Mouse (Mus musculus) embryonic facial prominence, embryonic 12.5 days (tissue): ENCODE data around the gene Banp. TPM values are rescaled to one million over a fixed set of nuclear protein-coding genes. Genes with fewer than 3 reads are reported as not detected.

Experiments used
- ATAC-seq: fragments of 200-750 bp; cut with Nextera tagmentation; 2 replicates; pipeline ENCODE4 v1.8.0; 2017; ENCODE audit not compliant: insufficient number of reproducible peaks, insufficient read depth, low FRiP score, low TSS enrichment
- H3K27ac ChIP-seq: fragments of 300-500 bp; sonication (generic); 2 replicates; pipeline ENCODE4 v1.5.1; 2016; ENCODE audit warnings: mild to moderate bottlenecking
- H3K27me3 ChIP-seq: fragments of 300-500 bp; sonication (generic); 2 replicates; pipeline ENCODE4 v1.6.1; 2016; ENCODE audit warnings: mild to moderate bottlenecking, moderate library complexity
- H3K36me3 ChIP-seq: fragments of 300-500 bp; sonication (generic); 2 replicates; pipeline ENCODE4 v1.6.1; 2016; ENCODE audit warnings: mild to moderate bottlenecking
- H3K4me1 ChIP-seq: fragments of 300-500 bp; sonication (generic); 2 replicates; pipeline ENCODE4 v1.6.1; 2016
- H3K4me2 ChIP-seq: fragments of 300-500 bp; sonication (generic); replicated peaks from 2 replicates; pipeline ENCODE4 v1.6.1; 2016; ENCODE audit warnings: mild to moderate bottlenecking, moderate library complexity
- H3K4me3 ChIP-seq: fragments of 300-500 bp; sonication (generic); 2 replicates; pipeline ENCODE4 v1.5.1; 2016; ENCODE audit warnings: mild to moderate bottlenecking
- H3K9ac ChIP-seq: fragments of 300-500 bp; sonication (generic); 2 replicates; pipeline ENCODE4 v1.6.1; 2016; ENCODE audit warnings: mild to moderate bottlenecking, moderate library complexity
- H3K9me3 ChIP-seq: fragments of 300-500 bp; sonication (generic); 2 replicates; pipeline ENCODE4 v1.6.1; 2016; ENCODE audit warnings: mild to moderate bottlenecking, moderate library complexity
- WGBS: fragments of 180-500 bp; shearing (Covaris S2); methylation state at CpG from one replicate; pipeline ENCODE4 v1.1.7; 2016; 5-methylcytosine and 5-hydroxymethylcytosine counted together
- polyA plus RNA-seq: library from polyadenylated mRNA; unstranded; fragments of >200 nt; fragmentation: Nextera tagmentation; extraction: Ambion mirVana; gene quantifications from 2 replicates; pipeline ENCODE4 v1.2.1, GENCODE M21; 2016

The Banp gene
- polyA plus RNA-seq, 1 experiment from 2014 or later, result 46.0 TPM

DNA sequence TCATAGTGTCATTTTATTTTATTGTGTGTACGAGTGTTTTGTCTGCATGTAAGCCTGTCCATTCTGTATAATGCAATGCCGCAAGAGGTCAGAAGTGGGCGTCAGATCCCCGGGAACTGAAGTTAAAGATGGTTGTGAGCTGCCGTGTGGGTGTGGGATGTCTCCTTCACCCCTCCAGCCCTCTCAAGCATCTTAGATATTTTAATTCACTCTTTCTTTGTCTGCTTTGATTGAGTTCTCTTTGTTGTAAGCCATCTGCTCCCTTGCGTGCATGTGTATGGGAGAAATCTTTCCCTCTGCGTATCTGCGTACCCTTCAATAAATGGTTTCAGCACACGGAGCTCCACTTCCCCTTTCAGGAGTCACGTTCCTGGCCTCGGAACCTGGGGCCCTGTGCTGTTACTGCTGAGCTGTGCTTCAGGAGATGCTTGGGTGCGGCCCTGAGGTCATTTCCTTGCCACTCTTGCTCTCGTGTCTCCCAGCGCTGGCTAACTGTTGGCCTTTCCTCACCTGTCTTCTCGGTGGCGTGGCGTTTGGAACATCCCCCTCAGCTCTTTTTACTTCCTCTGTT lies 22.0 kb downstream of the Banp start:
- ATAC-seq, result no peak
- H3K4me1 ChIP-seq, result peaks cover 19% of the 10 kb centered on the region
- H3K9ac ChIP-seq, result no peak overlapping the region
- H3K27me3 ChIP-seq, result no peaks in the 10 kb centered on the region
- no peaks in the 10 kb centered on the region for H3K9me3 ChIP-seq
- peak overlapping the region; percentile 6; the same call in 1 of the 2 replicates for H3K27ac ChIP-seq
- 81% methylated on average over 17 of the region's 17 CpGs for WGBS
- no peak overlapping the region for H3K4me3 ChIP-seq
- H3K36me3 ChIP-seq, result peaks cover 28% of the 10 kb centered on the region
- H3K4me2 ChIP-seq, result no peak overlapping the region

DNA sequence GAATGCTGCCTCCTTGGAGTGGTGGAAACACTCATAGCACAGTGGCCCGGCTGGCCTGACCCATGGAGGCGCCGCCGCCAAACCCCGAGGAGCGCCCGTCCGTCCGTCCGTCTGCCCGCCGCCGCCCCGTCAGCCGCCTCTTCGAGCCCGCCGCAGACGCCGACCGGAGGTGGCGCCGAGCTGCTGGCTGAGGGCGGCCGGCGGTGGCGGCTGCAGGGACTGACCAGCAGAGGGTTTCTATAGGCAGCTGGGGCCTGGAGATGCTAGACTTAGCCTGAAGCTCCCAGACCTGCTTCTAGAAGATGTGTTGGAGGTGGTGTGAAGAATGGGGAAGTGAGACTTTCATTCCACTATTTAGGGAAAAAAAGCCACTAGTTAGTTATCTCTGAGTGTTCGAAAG lies 24.4 kb downstream of the Banp start:
- ATAC-seq, result no peak
- Histone ChIP-seq H3K27ac (no peak overlapping the region), H3K36me3 (peaks cover 46% of the 10 kb centered on the region), H3K9me3 (no peaks in the 10 kb centered on the region), H3K4me1 (no peaks in the 10 kb centered on the region), H3K4me2 (no peak overlapping the region), H3K4me3 (no peak overlapping the region), H3K27me3 (no peaks in the 10 kb centered on the region), H3K9ac (no peak overlapping the region)
- 93% methylated on average over 28 of the region's 28 CpGs for WGBS

DNA sequence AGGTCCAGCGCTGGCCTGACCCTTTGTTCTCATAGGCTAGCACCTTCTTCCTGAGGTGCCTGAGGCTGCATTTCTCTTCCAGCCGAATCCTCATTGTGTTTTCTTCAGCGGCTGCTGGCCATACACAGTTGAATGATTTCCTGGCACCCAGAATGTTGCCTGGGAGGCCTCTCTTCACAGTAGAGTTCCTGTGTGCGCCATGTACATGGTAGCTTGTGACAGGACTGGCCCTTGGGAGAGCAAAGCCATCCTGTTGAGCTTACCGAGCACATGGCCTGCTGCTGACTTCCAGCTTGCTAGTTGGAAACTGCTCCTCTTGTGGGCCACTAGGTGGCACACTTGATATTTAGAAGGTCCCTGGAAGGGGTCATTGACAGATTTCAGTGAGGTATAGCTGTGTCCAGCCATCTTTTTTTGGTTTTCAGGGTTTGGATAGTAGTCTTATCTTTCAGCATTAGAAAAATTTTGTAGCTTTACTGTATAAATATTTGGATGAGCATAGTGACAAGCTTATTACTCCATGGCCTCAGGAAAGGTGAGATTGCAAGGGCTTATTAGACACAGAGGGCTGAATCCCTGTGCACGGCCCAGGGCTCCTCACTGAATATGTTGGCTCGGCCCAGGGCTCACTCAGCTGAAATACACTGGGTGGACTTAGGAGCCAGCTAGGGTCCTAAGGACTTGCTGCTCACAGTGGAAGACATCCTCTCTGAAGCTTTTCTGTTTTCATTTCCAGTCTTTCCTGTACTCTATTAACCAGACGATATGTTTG lies 28.5 kb downstream of the Banp start:
- Histone ChIP-seq H3K4me1 (no peaks in the 10 kb centered on the region), H3K27me3 (no peaks in the 10 kb centered on the region), H3K27ac (no peak overlapping the region), H3K4me3 (no peak overlapping the region), H3K9me3 (no peaks in the 10 kb centered on the region), H3K9ac (no peak overlapping the region), H3K36me3 (peaks cover 82% of the 10 kb centered on the region), H3K4me2 (no peak overlapping the region)
- WGBS, result 58% methylated on average over 8 of the region's 8 CpGs
- no peak for ATAC-seq

DNA sequence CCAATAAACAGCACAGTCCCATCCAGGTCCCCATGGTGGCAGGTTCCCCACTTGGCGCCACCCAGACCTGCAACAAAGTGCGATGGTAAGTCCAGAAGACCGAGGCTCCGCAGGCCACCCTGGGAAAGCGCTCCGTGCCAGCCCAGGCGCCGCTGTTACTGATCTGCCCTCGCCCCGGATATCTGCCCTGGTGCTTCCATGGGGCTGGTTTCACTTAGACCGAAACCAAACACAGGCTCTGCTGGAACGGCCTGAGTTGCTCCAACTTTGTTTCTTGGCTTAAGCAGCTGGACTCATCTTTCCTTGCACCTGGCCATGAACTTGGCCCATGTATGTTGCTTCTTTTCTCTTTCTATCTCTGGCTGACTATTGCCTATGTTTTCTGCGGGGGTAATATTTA lies 29.1 kb downstream of the Banp start:
- H3K9ac ChIP-seq, result no peak overlapping the region
- 88% methylated on average over 13 of the region's 13 CpGs for WGBS
- H3K9me3 ChIP-seq, result no peaks in the 10 kb centered on the region
- no peaks in the 10 kb centered on the region for H3K27me3 ChIP-seq
- H3K36me3 ChIP-seq, result peaks cover 89% of the 10 kb centered on the region
- H3K4me3 ChIP-seq, result no peak overlapping the region
- H3K4me2 ChIP-seq, result no peak overlapping the region
- no peak for ATAC-seq
- H3K4me1 ChIP-seq, result no peaks in the 10 kb centered on the region
- H3K27ac ChIP-seq, result no peak overlapping the region

DNA sequence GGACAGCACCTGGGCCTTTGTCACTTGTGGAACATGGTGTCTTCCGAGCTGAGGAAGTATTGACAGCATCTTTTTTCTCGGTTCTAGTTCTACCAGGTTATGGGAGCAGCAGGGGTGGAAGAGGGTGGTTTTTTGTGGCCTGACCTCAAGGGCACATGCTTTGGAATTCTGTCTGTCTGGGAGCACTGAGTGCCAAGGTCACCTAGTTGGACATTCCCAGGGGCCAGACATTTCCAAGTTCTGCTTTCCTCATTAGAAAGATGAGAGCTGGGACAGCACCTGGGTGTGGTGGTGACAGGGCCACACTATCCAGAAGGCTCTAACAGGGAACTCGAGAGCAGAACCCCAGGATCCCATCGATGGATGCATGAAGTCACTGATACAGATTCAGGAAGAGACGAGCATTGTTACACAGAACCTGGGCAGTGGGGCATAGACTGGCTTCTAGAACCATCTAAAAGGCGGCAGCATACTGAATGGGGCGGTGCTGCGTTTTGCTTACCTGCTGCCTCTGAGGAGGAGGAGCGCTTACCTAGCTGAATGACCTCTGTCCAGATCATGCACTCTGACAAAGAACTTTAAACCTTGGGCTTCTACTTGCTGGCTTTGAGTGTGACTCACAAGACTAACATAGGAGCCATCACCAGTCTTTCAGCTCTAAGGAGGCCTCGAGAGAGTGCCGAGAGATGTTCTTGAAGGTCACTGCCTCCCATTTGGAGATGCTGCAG lies 31.4 kb downstream of the Banp start:
- Histone ChIP-seq H3K36me3 (peaks cover 79% of the 10 kb centered on the region), H3K9ac (no peak overlapping the region), H3K4me1 (no peaks in the 10 kb centered on the region), H3K4me3 (no peak overlapping the region), H3K27ac (no peak overlapping the region), H3K27me3 (no peaks in the 10 kb centered on the region), H3K9me3 (no peaks in the 10 kb centered on the region), H3K4me2 (no peak overlapping the region)
- WGBS, result 92% methylated on average over 11 of the region's 11 CpGs
- ATAC-seq, result no peak

DNA sequence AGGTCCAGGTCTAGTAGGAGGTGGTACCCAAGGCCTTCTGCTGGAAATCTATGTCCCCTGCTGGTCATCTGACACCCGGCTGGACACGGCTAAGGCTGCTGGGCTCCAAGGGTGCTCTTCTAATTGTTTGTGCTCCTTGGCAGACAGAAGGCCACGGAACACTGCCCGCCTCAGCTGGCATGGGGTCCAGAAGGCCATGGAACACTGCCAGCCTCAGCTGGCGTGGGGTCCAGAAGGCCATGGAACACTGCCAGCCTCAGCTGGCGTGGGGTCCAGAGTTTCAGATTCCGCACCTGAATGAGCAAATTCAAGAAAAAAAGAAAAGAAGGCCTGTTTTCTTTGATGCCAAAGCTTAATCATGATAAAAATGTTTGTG lies 32.0 kb downstream of the Banp start:
- no peaks in the 10 kb centered on the region for H3K4me1 ChIP-seq
- no peak overlapping the region for H3K4me3 ChIP-seq
- no peak overlapping the region for H3K9ac ChIP-seq
- no peaks in the 10 kb centered on the region for H3K27me3 ChIP-seq
- H3K27ac ChIP-seq, result no peak overlapping the region
- no peak overlapping the region for H3K4me2 ChIP-seq
- 91% methylated on average over 7 of the region's 7 CpGs for WGBS
- H3K36me3 ChIP-seq, result peaks cover 73% of the 10 kb centered on the region
- ATAC-seq, result no peak
- H3K9me3 ChIP-seq, result no peaks in the 10 kb centered on the region

DNA sequence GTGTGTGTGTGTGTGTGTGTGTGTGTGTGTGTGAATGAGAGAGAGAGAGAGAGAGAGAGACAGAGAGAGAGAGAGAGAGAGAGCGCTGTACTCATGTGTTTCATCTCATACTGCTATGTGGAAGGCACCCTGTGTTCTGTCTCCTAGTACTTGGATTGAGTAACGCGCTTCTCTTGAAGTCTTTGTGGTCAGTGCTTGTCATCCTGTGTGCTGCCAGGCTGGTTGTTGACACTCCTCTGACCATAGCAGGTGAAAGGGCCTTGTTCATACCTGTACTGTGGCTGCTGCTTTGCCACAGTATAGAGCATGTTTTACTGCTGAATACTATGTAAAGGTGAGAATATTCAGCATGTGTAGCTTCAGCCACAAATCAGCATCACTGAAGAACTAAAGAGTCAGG lies 36.1 kb downstream of the Banp start:
- Histone ChIP-seq H3K4me2 (no peak overlapping the region), H3K9ac (no peak overlapping the region), H3K27me3 (no peaks in the 10 kb centered on the region), H3K36me3 (peaks cover 74% of the 10 kb centered on the region), H3K9me3 (no peaks in the 10 kb centered on the region), H3K4me1 (no peaks in the 10 kb centered on the region), H3K27ac (no peak overlapping the region), H3K4me3 (no peak overlapping the region)
- 100% methylated on average over 3 of the region's 3 CpGs for WGBS
- no peak for ATAC-seq

DNA sequence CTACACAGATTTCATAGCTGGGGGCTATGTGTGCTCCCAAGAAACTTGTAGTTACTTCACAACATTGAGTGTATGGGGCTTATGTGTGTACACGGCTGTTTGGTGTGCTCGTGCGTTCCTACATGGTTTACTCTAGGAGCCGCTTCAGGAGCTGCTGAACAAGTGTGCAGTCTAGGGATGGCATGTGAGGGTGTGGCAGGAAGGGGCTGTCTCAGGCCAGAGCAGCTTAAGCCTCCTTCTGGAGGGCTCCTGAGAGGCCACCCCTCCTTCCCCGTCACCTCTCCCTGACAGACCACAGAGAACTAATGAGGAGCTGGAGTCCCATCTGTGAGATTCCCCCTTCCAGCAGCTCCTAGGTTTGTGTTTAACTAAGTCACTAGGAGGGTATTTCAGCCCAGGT lies 38.3 kb downstream of the Banp start:
- Histone ChIP-seq H3K27ac (no peak overlapping the region), H3K9ac (no peak overlapping the region), H3K27me3 (no peaks in the 10 kb centered on the region), H3K4me1 (no peaks in the 10 kb centered on the region), H3K4me2 (no peak overlapping the region), H3K36me3 (peaks cover 71% of the 10 kb centered on the region), H3K4me3 (no peak overlapping the region), H3K9me3 (no peaks in the 10 kb centered on the region)
- no peak for ATAC-seq
- 92% methylated on average over 5 of the region's 5 CpGs for WGBS

DNA sequence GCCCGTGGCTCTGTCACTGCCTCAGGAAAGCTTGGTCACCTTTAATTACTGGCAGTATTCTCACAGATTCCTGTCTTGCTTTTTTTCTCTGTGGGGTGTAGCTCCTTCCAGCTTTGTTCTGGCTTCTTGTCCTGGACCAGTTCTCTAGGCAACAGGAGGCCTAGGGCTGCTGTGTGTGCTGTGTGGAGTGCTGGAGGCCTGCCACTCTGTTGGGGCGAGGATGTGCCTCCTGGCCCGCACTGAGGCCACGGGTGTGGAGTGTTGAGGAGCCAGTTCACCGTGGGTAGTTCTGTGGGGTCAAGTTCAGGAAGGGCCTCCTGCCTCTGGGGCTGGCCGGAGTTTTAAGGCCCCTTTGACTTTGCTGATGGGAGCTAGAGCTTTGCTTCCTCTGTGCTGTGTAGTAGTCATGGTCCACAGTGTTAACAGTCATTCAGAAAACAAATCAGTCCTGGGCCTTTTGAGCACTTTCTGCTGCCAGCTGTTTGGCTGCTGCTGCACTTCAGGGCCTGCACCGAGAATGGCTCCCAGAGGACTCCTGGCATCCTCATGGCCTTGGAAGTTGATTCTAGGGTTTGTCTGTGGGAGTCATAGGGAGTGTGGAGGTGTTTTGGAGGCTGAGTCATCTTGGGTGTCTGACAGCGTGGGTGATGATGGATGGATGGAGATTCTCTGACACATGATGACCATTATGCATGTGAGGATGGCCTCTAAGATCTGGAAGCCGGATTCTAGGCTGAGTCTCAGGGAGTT lies 41.1 kb downstream of the Banp start:
- H3K9me3 ChIP-seq, result no peaks in the 10 kb centered on the region
- H3K27ac ChIP-seq, result no peak overlapping the region
- H3K9ac ChIP-seq, result no peak overlapping the region
- no peak overlapping the region for H3K4me3 ChIP-seq
- 83% methylated on average over 9 of the region's 9 CpGs for WGBS
- H3K36me3 ChIP-seq, result peaks cover 62% of the 10 kb centered on the region
- H3K27me3 ChIP-seq, result no peaks in the 10 kb centered on the region
- no peaks in the 10 kb centered on the region for H3K4me1 ChIP-seq
- ATAC-seq, result no peak
- H3K4me2 ChIP-seq, result no peak overlapping the region

DNA sequence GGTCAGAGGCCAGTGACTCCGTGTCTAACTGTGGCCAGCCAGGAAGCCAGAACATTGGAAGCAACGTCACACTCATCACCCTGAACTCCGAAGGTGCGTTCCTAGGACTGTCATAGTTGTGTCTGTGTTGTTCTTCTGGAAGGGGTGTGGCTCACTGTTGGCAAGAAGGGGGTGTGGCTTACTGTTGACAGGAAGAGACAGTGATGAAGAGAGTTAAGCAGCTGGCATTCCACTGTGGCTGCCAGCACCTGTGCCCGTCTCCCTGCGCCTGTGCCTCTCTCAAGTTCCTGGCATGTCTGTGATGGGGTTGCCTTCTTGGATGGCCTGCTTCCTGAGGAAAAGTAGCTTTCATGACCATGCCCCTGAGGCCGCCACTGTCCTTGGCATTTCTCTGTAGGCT lies 42.1 kb downstream of the Banp start:
- no peak for ATAC-seq
- peaks cover 70% of the 10 kb centered on the region for H3K36me3 ChIP-seq
- no peak overlapping the region for H3K9ac ChIP-seq
- no peaks in the 10 kb centered on the region for H3K9me3 ChIP-seq
- no peaks in the 10 kb centered on the region for H3K4me1 ChIP-seq
- no peak overlapping the region for H3K4me2 ChIP-seq
- H3K4me3 ChIP-seq, result no peak overlapping the region
- 88% methylated on average over 7 of the region's 7 CpGs for WGBS
- H3K27me3 ChIP-seq, result no peaks in the 10 kb centered on the region
- no peak overlapping the region for H3K27ac ChIP-seq

DNA sequence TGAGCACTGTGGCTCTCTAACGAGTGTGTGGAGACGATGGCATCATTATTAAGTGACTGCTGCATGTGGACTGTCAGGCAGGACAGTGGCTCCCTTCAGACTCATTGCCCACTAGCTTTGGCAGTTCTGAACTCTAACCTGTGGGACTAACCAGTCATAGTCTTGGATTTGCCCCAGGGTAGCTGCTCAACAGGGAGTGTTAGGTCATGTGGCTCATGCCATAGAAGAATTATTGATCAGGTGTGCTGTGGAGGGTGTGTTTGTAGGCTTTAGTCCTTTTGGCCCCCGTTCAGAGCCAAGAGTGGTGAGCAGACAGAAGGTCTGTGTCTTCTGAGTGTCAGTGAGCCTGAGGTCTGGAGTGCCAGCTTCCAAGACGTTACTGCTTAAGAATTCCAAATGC lies 43.4 kb downstream of the Banp start:
- H3K9me3 ChIP-seq, result no peaks in the 10 kb centered on the region
- no peaks in the 10 kb centered on the region for H3K4me1 ChIP-seq
- no peak for ATAC-seq
- WGBS, result 87% methylated on average over 4 of the region's 4 CpGs
- H3K4me3 ChIP-seq, result no peak overlapping the region
- no peaks in the 10 kb centered on the region for H3K27me3 ChIP-seq
- no peak overlapping the region for H3K4me2 ChIP-seq
- H3K36me3 ChIP-seq, result peaks cover 75% of the 10 kb centered on the region
- no peak overlapping the region for H3K27ac ChIP-seq
- no peak overlapping the region for H3K9ac ChIP-seq
